Mouse (Mus musculus) right cerebral cortex, adult 18-20 months (tissue): ENCODE data around the gene Zc3h4.

Source experiments
- DNase-seq: peaks from one replicate; pipeline ENCODE4 v3.0.0; 2022; ENCODE audit warnings: mixed read lengths

The Zc3h4 gene

GRCm38 (mm10) chr7:16401991-16402431, 1.3 kb downstream of the Zc3h4 start:
- DNase-seq: no peak

GRCm38 (mm10) chr7:16402449-16402848, 1.7 kb downstream of the Zc3h4 start:
- no peak for DNase-seq

- no peak for DNase-seq
These were observed 2.5 kb downstream of the Zc3h4 start for GRCm38 (mm10) chr7:16402968-16403948.

- no peak for DNase-seq
These were observed 3.8 kb downstream of the Zc3h4 start for GRCm38 (mm10) chr7:16404315-16405072.

GRCm38 (mm10) chr7:16405073-16405455, 4.4 kb downstream of the Zc3h4 start:
- no peak for DNase-seq

GRCm38 (mm10) chr7:16405516-16406351, 5.0 kb downstream of the Zc3h4 start:
- peak; percentile 44 for DNase-seq

GRCm38 (mm10) chr7:16406978-16407377, 6.3 kb downstream of the Zc3h4 start:
- DNase-seq: no peak

GRCm38 (mm10) chr7:16411100-16411499, 10.4 kb downstream of the Zc3h4 start:
- no peak for DNase-seq

- no peak for DNase-seq
These were observed 11.6 kb downstream of the Zc3h4 start for GRCm38 (mm10) chr7:16412220-16412896.

GRCm38 (mm10) chr7:16412930-16413329, 12.2 kb downstream of the Zc3h4 start:
- no peak for DNase-seq

GRCm38 (mm10) chr7:16415426-16415825, 14.7 kb downstream of the Zc3h4 start:
- DNase-seq: no peak

GRCm38 (mm10) chr7:16417141-16417771, 16.5 kb downstream of the Zc3h4 start:
- no peak for DNase-seq

GRCm38 (mm10) chr7:16418713-16419112, 18.0 kb downstream of the Zc3h4 start:
- DNase-seq: no peak

- no peak for DNase-seq
These were observed 19.9 kb downstream of the Zc3h4 start for GRCm38 (mm10) chr7:16420493-16421118.

GRCm38 (mm10) chr7:16422222-16422856, 21.6 kb downstream of the Zc3h4 start:
- DNase-seq: no peak

- no peak for DNase-seq
These were observed 23.0 kb downstream of the Zc3h4 start for GRCm38 (mm10) chr7:16423731-16424130.

- no peak for DNase-seq
These were observed 25.0 kb downstream of the Zc3h4 start for GRCm38 (mm10) chr7:16425721-16426120.

GRCm38 (mm10) chr7:16426129-16426729, 25.5 kb downstream of the Zc3h4 start:
- peak; percentile 65 for DNase-seq

- no peak for DNase-seq
These were observed 32.8 kb downstream of the Zc3h4 start for GRCm38 (mm10) chr7:16433352-16433971.

GRCm38 (mm10) chr7:16435088-16435487, 34.4 kb downstream of the Zc3h4 start:
- DNase-seq: no peak
